Comparison of ENCODE assay signal across 34 mouse cellular contexts in the genomic region with DNA sequence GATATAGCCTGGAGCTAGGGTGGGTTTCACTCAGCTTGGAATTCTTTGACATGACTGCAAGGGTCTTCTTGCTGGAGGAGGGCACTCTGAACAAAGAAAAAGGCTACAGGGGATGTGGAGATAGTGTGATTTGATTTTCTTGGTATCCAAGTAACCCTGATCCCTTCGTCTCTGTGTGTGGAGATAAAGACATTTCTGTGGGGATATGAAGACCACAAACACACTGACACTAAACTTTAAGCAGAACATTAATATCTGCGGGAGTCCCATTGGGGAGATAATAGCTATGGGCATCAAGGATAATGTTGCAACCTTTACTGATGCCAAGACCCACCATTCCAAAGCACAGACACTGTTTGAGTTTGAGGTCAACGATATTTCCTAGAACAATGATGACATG.
"Had no signal": no experiment of that assay in that cellular context is flagged by ENCODE, and none has a peak within 500 bp of the region (broad histone marks: within the 10 kb centered on the region; RNA-seq: fewer than 3 reads in every experiment).

No protein-coding gene starts in this region.

- H3K4me1 ChIP-seq: heart, embryonic 10.5 days; heart, embryonic 12.5 days; heart, embryonic 15.5 days; hindbrain, embryonic 10.5 days; hindbrain, embryonic 12.5 days; hindbrain, embryonic 13.5 days; hindbrain, embryonic 15.5 days; intestine, embryonic 15.5 days; kidney, embryonic 15.5 days had no signal

- H3K4me3 ChIP-seq: heart, embryonic 10.5 days; heart, embryonic 12.5 days; heart, embryonic 13.5 days; heart, embryonic 15.5 days; hindbrain, embryonic 10.5 days; hindbrain, embryonic 12.5 days; hindbrain, embryonic 13.5 days; hindbrain, embryonic 15.5 days; intestine, embryonic 15.5 days; kidney, embryonic 15.5 days; layer of hippocampus, adult 2 months; left cerebral cortex, adult 2 months had no signal

- H3K27me3 ChIP-seq: heart, embryonic 12.5 days; heart, embryonic 13.5 days; heart, embryonic 15.5 days; hindbrain, embryonic 12.5 days; hindbrain, embryonic 13.5 days; hindbrain, embryonic 15.5 days; intestine, embryonic 15.5 days; kidney, embryonic 15.5 days had no signal

- H3K27ac ChIP-seq: heart, embryonic 10.5 days; heart, embryonic 13.5 days; heart, embryonic 15.5 days; hindbrain, embryonic 10.5 days; hindbrain, embryonic 12.5 days; hindbrain, embryonic 13.5 days; hindbrain, embryonic 14.5 days; hindbrain, embryonic 15.5 days; hindbrain, postnatal 0 days; intestine, embryonic 15.5 days; kidney, embryonic 15.5 days; kidney, postnatal 0 days; layer of hippocampus, adult 2 months; left cerebral cortex, adult 2 months had no signal

- H3K9me3 ChIP-seq: heart, embryonic 10.5 days; heart, embryonic 12.5 days; heart, embryonic 13.5 days; heart, embryonic 15.5 days; hindbrain, embryonic 10.5 days; hindbrain, embryonic 13.5 days; hindbrain, embryonic 15.5 days; intestine, embryonic 15.5 days; kidney, embryonic 15.5 days had no signal

- DNase-seq: heart, postnatal 10 days; heart, postnatal 14 days; heart, postnatal 36 days; heart, postnatal 4 days; kidney, adult 11 months; kidney, adult 18-20 months; kidney, adult 2 months; kidney, adult 9 months; kidney, postnatal 10 days; kidney, postnatal 14 days; kidney, postnatal 25 days; kidney, postnatal 36 days; kidney, postnatal 4 days; layer of hippocampus, adult 9-11 months; layer of hippocampus, postnatal 36 days had no signal

- ATAC-seq: hindbrain, embryonic 16.5 days; hindbrain, postnatal 0 days; inflammation-experienced regulatory T-cells, adult 6 months; intestine, embryonic 15.5 days; intestine, embryonic 16.5 days; intestine, postnatal 0 days had no signal

- H3K9ac ChIP-seq: heart, embryonic 12.5 days; heart, embryonic 13.5 days; heart, embryonic 15.5 days; hindbrain, embryonic 12.5 days; hindbrain, embryonic 13.5 days; hindbrain, embryonic 14.5 days; hindbrain, embryonic 15.5 days; intestine, embryonic 15.5 days; kidney, embryonic 15.5 days had no signal

- H3K36me3 ChIP-seq: heart, embryonic 13.5 days; heart, embryonic 15.5 days; intestine, embryonic 15.5 days had no signal
